Mouse (Mus musculus): ENCODE results near the gene Aktip. TPM values are rescaled to one million over a fixed set of nuclear protein-coding genes. Genes with fewer than 3 reads are reported as not detected.

The Aktip gene
- total RNA-seq, 2 experiments from 2014 or later: 36.1 to 40.3 TPM

DNA sequence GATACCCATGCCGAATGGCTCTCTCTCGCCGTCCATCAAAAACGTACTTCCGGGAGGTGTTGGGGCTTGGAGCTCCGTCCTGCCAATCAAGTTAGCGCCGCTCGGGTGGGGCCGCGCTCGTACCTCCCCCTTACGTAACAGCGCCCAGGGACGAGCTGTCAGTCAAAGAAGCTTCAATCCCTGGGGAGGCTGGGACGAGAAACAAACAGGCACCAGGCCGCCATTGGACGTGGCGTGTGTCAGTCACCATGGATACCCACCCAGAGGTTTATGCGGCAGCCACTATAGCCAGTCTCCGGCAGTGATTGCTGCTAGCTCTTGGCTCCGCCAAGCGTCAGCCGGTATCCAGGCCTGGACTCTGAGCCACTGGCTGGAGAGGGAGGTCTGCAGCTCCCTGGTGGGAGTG lies 65.7 kb downstream of the Aktip start:
- DNase-seq: peak; percentile 99 to 100
- intact Hi-C loops (cut with DNase I): loop anchor here (5.0 kb wide), 1 partner anchor 62 kb away; the partner anchor contains the start of gene Rbl2

DNA sequence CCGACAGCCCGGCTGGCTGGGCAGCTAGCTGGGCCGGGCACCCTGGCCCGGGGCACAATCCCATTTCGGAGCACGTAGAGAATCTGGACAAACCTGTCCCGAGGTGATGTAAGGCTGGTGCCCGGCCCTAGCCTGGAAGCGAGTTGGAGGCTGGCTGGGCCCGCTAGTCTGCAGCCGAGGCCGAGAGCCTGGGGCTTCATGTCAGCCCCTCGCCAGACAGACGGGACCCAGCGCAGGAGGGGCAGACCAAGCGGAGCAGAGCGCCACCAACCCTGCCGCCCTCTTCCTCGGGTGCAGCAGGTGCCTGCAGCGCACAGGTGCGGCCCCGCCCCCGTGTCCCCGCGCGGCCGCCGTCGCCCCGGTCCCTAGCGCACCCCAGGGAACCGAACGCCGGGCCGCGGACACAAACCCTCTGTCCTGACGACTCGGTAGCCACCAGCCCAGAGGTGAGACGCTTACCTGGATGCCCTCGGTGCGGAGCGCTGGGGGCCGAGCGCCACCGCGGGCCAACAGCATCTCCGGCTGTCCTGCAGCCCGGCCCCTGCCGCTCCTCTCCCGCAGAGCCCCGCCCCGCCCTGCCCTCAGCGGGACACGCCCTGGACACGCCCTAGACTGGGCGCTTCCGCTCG lies 66.2 kb downstream of the Aktip start:
- no peak for DNase-seq
- intact Hi-C loops (cut with DNase I): loop anchor here (5.0 kb wide), 1 partner anchor 61 kb away; the partner anchor contains the start of gene Rbl2

DNA sequence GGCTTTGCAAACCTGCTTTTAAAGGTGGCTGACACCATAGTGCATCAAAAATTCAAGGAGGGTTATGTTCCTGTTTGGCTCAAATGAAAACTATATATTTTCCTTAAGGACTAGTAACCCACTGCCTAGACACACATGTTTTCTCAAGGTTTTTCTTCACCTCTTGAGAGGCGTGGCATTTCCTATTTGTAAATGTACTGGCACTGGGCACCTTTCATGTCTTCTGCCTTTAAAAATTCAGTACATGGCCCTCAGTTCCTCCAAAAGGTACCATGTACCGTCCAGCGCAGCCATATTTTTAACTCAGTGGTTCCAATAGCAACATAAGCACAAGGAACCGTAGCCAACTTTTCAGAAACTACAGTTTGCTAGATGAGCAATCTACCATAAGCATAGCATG lies 67.0 kb downstream of the Aktip start:
- intact Hi-C loops (cut with DNase I): loop anchor here (5.0 kb wide), 1 partner anchor 60 kb away; the partner anchor contains the start of gene Rbl2
- DNase-seq: no peak

DNA sequence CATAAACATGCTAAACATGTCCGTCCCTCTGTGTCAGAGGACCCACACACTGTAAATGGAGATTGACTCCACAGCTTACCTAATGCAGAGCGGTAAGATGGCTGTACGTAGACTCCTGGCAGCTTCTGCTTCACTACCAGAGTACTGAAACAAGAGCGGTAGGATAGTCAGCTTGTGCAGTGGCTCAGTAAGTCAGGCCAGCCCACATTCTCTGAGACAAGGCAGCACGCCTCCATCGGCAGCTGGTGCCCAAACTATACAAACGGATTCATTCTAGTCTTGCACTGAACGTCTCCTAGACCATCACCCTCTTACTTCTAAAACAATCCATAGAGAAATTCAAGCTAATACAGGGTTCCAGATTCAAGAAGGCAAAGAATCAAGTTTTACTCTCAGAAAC lies 73.0 kb downstream of the Aktip start:
- intact Hi-C loops (cut with DNase I): no loop called here

DNA sequence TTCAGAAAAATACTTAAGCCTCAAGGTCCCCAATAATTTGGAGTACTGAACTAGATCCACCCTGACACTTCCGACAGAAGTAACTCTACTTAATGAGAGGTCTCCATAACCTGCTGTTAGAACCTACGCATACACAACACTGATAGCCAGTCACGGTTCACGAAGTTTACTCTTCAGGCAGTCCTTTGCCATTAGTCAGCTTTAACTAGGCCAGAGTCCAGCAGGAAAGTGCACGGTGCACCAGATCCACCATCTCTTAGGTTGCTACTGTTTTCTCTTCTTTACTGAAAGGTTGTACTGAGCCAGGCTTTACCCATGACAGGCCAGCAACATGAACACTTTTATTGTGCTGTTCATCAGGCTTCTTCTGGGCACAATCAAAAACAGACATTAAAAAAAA lies 75.5 kb downstream of the Aktip start:
- intact Hi-C loops (cut with DNase I): no loop called here
- DNase-seq: no peak

More for the DNA sequence above, 73.0 kb downstream of the Aktip start:
- no peak for DNase-seq

DNA sequence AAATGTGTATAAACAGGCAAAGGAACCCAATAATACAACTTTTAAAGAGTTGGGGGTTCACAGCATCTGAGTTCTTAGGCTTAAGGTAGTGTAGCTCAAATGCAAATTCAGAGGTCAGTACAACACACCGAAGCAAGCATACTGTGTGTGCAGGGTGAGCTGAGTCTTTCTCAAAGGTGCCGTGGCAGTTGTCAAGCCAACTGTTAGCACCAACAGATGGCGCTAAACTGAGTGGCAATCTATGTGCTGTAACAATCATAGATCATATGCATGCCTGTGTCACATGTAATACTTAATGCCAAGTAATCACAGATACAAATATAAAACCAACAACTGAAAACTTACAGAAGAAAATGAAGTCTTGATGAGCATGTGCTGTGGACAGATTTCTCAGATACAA lies 81.6 kb downstream of the Aktip start:
- intact Hi-C loops (cut with DNase I): loop anchor here (2.0 kb wide), 1 partner anchor 29 kb away; no protein-coding TSS in a partner anchor

DNA sequence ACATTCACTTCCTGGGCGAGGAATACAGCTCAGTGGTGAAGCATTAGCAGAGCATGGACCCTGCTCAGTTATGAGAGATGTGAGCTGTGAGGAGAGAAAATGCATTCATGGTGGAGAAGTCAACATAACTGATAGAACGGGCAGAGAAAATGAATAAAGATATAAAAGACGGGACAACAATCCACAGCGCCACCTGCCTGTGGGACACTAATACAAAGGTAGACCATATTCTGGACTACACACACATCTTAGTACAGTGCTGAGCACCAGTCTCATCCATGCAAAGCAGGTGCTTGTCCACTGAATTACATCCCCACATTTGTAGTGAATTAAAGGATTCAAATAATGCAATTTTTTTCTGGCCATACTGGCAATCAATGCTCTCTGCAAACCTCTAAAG lies 82.2 kb downstream of the Aktip start:
- intact Hi-C loops (cut with DNase I): no loop called here
- no peak for DNase-seq

More for the DNA sequence above, 81.6 kb downstream of the Aktip start:
- no peak for DNase-seq

DNA sequence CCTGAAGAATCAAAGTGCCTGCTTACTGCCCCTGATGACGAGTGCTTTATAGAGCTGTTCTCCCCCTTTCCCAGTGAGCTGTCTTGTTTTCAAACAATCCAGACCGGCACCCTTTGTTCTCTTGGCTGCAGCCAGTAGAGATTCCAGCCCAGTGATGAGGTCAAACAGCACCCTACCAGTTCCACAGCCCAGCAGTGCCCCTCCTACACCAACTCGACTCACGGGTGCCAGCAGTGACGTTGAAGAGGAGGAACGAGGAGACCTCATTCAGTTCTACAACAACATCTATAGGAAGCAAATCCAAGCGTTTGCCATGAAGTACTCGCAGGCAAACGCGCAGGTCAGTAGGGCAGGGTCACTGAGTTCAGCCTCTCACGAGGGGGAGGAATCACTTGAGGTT lies 84.9 kb downstream of the Aktip start:
- intact Hi-C loops (cut with DNase I): no loop called here
- no peak for DNase-seq

DNA sequence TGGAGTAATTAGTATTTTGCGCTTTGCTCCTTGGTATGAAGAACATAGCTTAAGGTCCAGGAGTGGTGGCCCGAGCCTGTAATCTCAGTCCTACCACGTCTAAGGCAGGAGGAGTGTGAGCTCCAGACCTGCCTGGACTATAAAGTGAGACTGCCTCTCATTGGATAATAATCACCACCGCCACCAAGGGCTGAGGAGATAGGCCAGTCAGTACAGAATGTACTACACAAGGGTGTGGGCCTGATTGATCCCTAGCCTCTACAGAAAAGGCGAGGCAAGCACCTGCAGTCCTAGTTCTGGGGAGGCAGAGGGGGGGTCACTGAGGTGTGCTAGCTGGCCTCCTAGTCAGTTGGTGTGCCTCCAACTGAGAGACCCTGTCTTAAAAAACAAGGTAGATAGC lies 85.3 kb downstream of the Aktip start:
- intact Hi-C loops (cut with DNase I): no loop called here
- DNase-seq: no peak

DNA sequence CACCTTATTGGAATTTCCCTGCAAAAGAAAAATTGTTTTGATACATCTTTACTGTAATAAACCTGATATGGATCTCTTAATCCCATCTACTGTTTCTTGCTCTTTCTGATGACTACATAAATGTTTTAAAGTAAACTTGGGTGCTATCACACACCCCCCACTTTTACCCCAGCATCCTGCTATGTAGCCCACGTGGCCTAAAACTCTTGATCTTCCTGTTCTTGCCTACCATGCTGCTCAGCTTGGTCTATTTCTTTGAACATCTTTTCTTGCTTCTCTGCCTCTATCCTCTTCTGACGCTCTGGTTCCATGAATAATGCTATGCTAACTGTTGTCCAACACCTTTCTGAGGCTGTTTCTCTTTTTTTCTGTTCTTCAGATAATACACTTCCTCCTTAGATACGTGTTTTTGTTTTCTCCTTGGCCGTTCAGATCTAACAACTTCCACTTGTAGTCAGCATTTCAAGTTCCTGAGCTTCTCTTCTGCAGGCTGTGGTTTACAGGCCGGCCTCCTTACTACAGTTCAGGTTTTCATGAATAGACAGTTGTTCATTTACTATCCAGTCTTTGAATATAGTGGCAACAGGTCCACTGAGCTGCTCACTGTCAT lies 87.8 kb downstream of the Aktip start:
- intact Hi-C loops (cut with DNase I): no loop called here
- DNase-seq: no peak

DNA sequence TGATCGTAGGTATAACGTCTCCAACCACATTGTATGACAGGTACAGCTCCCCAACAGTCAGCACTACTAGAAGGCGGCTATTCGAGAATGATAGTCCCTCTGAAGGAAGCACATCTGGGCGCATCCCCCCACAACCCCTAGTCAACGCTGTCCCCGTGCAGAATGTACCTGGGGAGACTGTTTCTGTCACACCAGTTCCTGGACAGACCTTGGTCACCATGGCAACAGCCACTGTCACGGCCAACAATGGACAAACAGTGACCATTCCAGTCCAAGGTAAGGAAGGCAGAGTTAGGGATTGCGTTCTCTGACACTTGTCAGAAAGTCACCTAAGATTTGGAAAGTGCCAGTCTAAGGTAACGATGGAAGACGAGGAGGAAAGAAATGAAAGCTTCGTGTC lies 93.5 kb downstream of the Aktip start:
- DNase-seq: no peak
- intact Hi-C loops (cut with DNase I): no loop called here

DNA sequence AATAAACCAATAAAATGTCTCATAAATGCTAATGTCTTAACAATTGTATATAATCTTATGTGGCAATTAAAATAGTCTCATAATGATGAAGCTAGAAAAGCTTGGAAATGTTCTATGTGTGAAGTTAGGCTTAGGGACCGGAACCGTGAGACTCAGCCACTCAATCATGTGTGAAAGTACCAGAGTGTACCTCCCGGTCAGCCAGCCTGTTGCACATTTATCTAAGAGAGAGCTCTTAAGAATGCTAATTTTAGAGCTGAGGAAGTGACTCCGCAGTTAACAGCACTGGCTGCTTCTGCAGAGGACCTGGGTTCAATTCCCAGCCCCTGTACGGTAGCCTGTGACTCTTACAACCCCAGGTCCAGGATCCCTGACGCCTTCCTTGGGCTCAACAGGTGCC lies 101.7 kb downstream of the Aktip start:
- no peak for DNase-seq
- intact Hi-C loops (cut with DNase I): no loop called here

DNA sequence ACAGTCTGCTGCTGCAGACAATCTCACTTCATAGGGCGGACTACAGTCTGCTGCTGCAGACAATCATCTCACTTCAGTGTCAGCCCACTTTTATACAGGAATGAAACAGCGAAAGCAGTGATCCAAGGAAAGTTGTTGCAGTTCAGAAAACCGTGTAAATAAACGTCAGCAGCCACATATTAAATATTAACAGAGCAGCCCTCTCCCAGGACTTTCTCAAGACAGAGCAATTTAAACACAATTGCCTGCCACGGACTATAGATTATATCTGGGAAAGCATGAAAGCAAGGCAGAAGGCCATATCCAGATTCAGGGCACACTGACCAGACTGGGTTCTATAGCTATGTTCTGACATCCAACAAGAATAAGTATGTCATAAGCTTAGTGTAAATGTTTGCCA lies 105.6 kb downstream of the Aktip start:
- intact Hi-C loops (cut with DNase I): no loop called here
- no peak for DNase-seq

DNA sequence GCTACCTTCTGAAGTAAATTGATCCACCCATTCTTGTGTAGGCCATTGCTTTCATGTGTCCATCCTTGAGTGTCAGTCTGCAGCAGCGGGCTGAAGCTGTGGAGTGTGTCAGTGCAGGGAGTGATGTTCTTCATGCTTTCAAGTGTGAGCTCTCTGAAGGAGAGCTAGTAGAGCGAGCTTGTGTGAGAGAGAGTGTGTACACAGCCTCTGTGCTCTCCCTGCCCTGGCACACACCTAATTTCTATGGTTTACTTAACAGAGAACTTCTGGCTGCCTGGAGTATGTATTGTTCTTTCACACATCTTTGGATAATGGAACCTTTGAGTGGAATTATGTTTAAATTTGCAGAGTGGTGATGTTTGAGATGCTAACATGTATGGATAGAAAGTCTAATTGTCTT lies 110.2 kb downstream of the Aktip start:
- intact Hi-C loops (cut with DNase I): no loop called here
- no peak for DNase-seq

DNA sequence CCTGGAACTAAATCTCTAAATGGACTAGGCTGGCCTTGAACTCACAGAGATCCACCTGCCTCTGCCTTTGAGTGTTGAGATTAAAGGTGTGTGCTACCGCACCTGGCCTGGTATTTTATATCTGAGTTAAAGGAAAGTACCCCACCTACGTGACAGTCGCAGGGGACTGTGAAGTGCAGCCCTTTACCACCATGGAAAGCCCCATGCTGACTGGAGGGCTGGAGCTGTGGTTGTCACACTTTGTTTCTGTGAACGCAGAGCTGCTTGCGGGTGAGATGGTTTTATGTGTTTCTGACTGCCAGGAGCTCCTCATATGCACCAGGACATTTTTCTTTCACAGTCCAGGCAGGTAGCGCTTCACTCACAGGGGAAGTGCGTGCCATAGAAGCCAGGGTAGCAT lies 111.3 kb downstream of the Aktip start:
- intact Hi-C loops (cut with DNase I): no loop called here
- no peak for DNase-seq

DNA sequence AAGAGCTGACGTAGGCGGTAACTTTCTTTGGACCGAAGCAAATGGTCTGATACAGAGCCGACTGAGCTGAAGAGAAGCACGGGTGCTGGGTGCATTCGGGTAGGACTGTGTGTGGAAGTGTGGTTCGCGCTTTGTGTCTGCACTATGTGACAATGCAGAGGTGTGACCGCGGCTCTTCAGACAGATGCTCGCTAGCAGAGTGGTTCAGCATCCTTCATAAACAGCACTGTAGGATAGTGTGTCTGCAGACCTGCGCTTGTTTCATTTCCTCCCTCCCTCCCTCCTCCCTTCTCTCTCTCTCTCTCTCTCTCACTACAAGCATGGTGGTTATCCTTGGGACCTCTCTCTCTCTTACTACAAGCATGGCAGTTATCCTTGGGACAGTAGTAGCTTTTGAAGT lies 117.3 kb downstream of the Aktip start:
- no peak for DNase-seq
- intact Hi-C loops (cut with DNase I): no loop called here

DNA sequence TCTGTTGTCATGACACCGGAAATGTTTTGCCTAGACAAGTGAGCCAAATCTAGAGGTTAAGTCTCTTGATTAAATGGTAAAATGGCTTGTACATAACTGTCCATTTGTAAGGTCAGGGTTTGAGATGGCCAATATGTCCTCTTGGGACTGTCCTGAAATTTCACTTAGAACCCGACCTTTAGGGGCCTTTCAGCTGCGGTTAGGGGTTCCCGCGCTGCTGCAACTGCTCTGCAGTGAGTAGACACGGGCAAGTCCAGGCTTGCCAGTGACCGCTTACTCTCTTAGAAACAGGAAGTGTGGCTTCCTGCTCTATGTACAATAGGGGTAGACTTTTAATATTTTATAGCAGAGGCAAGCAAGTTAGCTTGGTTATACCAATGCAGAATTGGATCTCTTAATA lies 117.9 kb downstream of the Aktip start:
- intact Hi-C loops (cut with DNase I): no loop called here
- DNase-seq: no peak

DNA sequence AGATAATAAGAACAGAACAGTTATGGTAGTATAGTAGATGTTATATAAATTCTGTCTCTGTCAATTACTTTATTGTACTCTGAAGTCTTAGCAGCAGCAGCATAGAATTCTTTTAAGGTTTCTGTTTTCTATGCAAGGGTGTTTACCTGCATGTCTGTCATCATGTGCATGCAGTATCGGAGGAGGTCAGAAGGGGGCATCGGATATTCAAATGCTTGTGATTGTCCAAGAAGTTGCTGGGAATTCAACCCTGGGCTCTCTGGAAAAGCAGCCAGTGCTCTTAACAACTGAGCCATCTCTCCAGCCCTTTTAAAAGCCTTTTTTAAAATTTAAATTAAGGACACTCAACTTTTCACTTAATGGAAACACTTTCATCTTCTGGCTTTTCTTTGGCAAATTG lies 120.1 kb downstream of the Aktip start:
- no peak for DNase-seq
- intact Hi-C loops (cut with DNase I): no loop called here

DNA sequence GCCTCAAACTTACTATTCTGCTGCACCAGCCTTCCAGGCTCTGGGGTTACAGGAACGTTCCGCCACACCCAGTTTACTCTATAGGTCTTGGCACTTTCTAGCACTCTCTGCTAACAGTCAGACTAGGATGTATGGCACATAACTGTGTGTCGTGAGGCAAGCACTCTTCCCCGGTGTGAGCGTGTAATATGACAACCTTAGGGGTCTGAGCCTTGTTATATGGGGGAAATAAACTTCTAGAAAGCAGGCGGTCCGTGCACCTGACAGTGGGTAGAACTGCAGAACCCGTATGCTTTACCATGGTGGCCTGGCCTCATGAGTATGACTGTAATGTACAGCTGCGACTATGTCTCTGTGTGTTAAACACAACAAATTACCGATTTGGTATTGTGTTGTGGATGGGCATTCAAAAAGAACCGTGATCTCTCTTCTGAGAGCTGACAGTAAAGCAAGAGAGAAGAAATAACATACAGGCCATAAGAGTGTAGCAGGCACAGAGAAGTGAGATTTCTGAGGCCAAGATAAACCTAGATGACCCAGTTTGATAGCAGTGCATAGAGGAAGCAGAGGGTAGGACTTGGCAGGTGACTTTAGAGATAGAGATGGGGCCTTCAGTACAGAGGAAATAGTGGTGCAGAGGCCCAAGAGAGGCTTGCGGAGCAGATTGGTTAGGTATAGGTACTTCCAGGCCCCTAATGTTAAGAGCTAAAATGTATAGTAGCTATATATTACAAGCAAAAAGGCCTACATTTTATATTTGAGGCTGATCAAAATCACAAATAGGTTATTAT lies 122.5 kb downstream of the Aktip start:
- DNase-seq: no peak
- intact Hi-C loops (cut with DNase I): no loop called here

DNA sequence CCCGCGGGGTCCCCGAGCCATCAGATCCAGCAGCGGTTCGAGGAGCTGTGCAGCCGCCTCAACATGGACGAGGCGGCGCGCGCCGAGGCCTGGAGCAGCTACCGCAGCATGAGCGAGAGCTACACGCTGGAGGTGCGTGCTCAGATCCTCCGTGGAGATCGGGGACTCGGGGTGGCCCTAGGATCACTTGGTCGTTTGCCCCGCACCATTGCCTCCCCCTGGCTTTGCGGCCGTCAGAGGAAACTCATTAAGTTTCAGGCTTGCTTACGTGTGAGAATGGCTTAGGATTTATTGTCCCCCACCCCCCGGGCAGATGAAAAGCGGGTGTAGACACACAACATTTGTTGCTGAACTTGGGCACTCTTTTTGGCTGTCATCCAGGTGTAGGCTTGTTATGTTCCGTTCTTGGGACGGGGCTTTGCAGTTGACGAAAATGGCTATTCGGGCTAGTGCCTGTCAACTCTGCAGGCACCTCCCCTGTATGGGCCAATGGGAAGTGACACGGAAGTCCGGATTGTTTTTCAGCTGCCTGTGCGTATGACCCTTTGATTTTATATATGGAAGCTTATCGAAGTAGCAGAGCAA lies 129.4 kb downstream of the Aktip start:
- peak; percentile 90 for DNase-seq
- intact Hi-C loops (cut with DNase I): loop anchor here (5.0 kb wide), 1 partner anchor 62 kb away; no protein-coding TSS in a partner anchor

DNA sequence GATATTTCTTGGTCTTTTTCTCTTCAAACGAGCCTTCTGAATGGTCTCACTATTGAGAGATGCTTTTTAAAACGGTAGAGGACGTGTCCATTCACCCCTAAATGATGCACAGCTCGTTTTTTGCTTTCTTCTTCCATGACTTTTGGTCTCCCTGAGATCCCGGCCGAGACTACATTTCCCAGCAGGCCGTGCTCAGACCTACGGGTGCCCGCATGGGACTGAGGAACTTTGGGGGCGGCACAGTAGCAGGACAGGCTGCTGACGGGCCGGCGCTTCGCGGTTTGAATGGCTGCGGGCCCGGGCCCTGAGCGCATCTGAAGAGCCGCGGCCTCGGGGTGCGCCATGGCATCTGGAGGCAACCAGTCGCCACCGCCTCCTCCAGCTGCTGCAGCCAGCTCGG lies 129.9 kb downstream of the Aktip start, which contains the start of gene Rbl2:
Gene Rbl2, plus strand, starts transcription at position 224 of the 400 bp plus-strand sequence.
- DNase-seq: peak; percentile 97 to 99
- intact Hi-C loops (cut with DNase I): loop anchor here (5.0 kb wide), 1 partner anchor 62 kb away; no protein-coding TSS in a partner anchor

Data from heart, postnatal 10 days (tissue).